Mouse (Mus musculus) heart, embryonic 16.5 days (tissue): ENCODE data around the gene H2-T24. TPM values are rescaled to one million over a fixed set of nuclear protein-coding genes. Genes with fewer than 3 reads are reported as not detected.
A peak's percentile ranks its signal among the peaks of the same experiment; 100 is the strongest.

ENCODE experiments used
- ATAC-seq: fragments of 200-750 bp; cut with Nextera tagmentation; replicated peaks from 2 replicates; pipeline ENCODE4 v1.8.0; 2017; ENCODE audit warnings: moderate number of reproducible peaks; ENCODE audit not compliant: insufficient read depth, low FRiP score; ENCODE audit errors: extremely low read depth
- H3K27ac ChIP-seq: fragments of 300-500 bp; sonication (generic); 2 replicates; pipeline ENCODE4 v1.5.1; 2014; ENCODE audit warnings: mild to moderate bottlenecking, low read length, control low read depth, moderate library complexity
- H3K27me3 ChIP-seq: fragments of 300-500 bp; sonication (generic); 2 replicates; pipeline ENCODE4 v1.6.1; 2014; ENCODE audit warnings: low read length, mixed read lengths; ENCODE audit not compliant: control insufficient read depth, insufficient read depth
- H3K36me3 ChIP-seq: fragments of 300-500 bp; sonication (generic); 2 replicates; pipeline ENCODE4 v1.6.1; 2014; ENCODE audit not compliant: control insufficient read depth, insufficient read depth
- H3K4me1 ChIP-seq: fragments of 300-500 bp; sonication (generic); 2 replicates; pipeline ENCODE4 v1.6.1; 2014; ENCODE audit warnings: low read length, mixed read lengths; ENCODE audit not compliant: control insufficient read depth, insufficient read depth
- H3K4me2 ChIP-seq: fragments of 300-500 bp; sonication (generic); 2 replicates; pipeline ENCODE4 v1.6.1; 2014; ENCODE audit warnings: low read depth, mild to moderate bottlenecking, control low read depth, low read length
- H3K4me3 ChIP-seq: fragments of 300-500 bp; sonication (generic); 2 replicates; pipeline ENCODE4 v1.5.1; 2014; ENCODE audit warnings: mild to moderate bottlenecking, control low read depth, low read length
- H3K9ac ChIP-seq: fragments of 300-500 bp; sonication (generic); 2 replicates; pipeline ENCODE4 v1.6.1; 2014; ENCODE audit warnings: low read length, control low read depth
- H3K9me3 ChIP-seq: fragments of 300-500 bp; sonication (generic); replicated peaks from 2 replicates; pipeline ENCODE4 v1.6.1; 2016; ENCODE audit warnings: low read length; ENCODE audit not compliant: control insufficient read depth
- WGBS: fragments of 180-500 bp; shearing (Covaris S2); extraction: QIAGEN DNeasy Blood & Tissue Kit; methylation state at CpG from one replicate; pipeline ENCODE4 v1.1.7; 2014; 5-methylcytosine and 5-hydroxymethylcytosine counted together
- polyA plus RNA-seq: library from polyadenylated mRNA; unstranded; fragments of >200 nt; fragmentation: Nextera tagmentation; extraction: Ambion mirVana; gene quantifications from 2 replicates; pipeline ENCODE4 v1.2.1, GENCODE M21; 2015

The H2-T24 gene
- polyA plus RNA-seq, 1 experiment from 2014 or later = 2.5 TPM

DNA sequence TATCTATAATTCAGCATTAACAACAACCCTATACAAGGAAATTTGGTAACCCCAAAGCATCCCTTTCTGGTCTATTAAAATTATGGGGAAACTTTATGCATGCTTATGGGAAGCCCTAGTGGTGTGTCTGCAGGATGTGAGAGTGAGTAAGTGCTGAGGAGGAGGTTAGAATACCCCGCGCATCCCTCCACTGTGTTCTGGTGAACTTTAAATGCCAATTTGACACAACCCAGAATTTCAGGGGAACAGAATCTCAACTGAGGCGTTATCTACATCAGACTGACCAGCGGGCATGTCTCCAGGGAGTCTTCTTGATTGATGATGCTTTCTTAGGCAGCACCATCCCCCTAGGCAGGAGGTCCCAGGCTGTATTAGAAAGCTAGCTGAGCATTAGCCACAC, 5.5 kb upstream of the H2-T24 start:
- ATAC-seq = no peak
- H3K4me3 ChIP-seq = no peak overlapping the region
- no peaks in the 10 kb centered on the region for H3K36me3 ChIP-seq
- WGBS = 51% methylated on average over 4 of the region's 4 CpGs
- no peak overlapping the region for H3K4me2 ChIP-seq
- peaks cover 6% of the 10 kb centered on the region for H3K4me1 ChIP-seq
- H3K27ac ChIP-seq = no peak overlapping the region
- no peaks in the 10 kb centered on the region for H3K9me3 ChIP-seq
- H3K27me3 ChIP-seq = no peaks in the 10 kb centered on the region
- no peak overlapping the region for H3K9ac ChIP-seq

DNA sequence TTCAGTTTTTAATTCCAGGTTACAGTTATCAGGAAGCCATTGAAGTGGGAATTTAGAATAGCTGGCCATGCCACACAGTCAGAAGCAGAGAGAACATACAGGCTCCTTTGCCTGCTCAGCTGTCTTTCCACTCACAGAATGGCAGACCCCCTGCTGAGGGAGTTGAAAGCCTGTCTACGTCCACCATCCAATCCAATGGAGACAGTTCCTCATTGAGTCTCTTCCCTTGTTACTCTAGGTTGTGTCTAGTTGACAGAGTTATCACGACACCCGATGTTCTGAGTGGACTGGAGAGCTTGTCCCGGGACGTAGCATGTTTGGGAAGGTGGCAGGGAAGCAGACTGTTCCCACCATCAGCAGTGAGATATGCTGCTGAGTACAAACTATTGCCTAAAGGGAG, 4.8 kb upstream of the H2-T24 start:
- no peaks in the 10 kb centered on the region for H3K36me3 ChIP-seq
- 52% methylated on average over 5 of the region's 5 CpGs for WGBS
- H3K9ac ChIP-seq = no peak overlapping the region
- H3K4me2 ChIP-seq = no peak overlapping the region
- peaks cover 6% of the 10 kb centered on the region for H3K4me1 ChIP-seq
- no peak for ATAC-seq
- no peaks in the 10 kb centered on the region for H3K9me3 ChIP-seq
- no peak overlapping the region for H3K4me3 ChIP-seq
- no peak overlapping the region for H3K27ac ChIP-seq
- H3K27me3 ChIP-seq = no peaks in the 10 kb centered on the region

- H3K27me3 ChIP-seq = no peaks in the 10 kb centered on the region
These were observed 3.6 kb upstream of the H2-T24 start for GRCm38 (mm10) chr17:36023710-36024654.

GRCm38 (mm10) chr17:36022922-36023321, 2.6 kb upstream of the H2-T24 start:
- Histone ChIP-seq H3K4me2 (no peak overlapping the region), H3K9me3 (no peaks in the 10 kb centered on the region), H3K9ac (no peak overlapping the region), H3K27me3 (no peaks in the 10 kb centered on the region), H3K4me3 (no peak overlapping the region), H3K4me1 (peaks cover 6% of the 10 kb centered on the region), H3K27ac (0 out of 2 replicates have a peak overlapping the region, but pooled peaks have one; percentile 9), H3K36me3 (no peaks in the 10 kb centered on the region)
- 89% methylated on average over 6 of the region's 6 CpGs for WGBS
- no peak for ATAC-seq

More at GRCm38 (mm10) chr17:36023710-36024654, 3.6 kb upstream of the H2-T24 start:
- no peak; the same call in 1 of the 2 replicates for ATAC-seq
- H3K4me1 ChIP-seq = peaks cover 6% of the 10 kb centered on the region
- no peak overlapping the region for H3K4me2 ChIP-seq
- H3K9ac ChIP-seq = no peak overlapping the region
- no peak overlapping the region for H3K4me3 ChIP-seq
- no peaks in the 10 kb centered on the region for H3K9me3 ChIP-seq
- 54% methylated on average over 9 of the region's 9 CpGs for WGBS
- H3K36me3 ChIP-seq = no peaks in the 10 kb centered on the region
- H3K27ac ChIP-seq = peak overlapping the region; percentile 57

DNA sequence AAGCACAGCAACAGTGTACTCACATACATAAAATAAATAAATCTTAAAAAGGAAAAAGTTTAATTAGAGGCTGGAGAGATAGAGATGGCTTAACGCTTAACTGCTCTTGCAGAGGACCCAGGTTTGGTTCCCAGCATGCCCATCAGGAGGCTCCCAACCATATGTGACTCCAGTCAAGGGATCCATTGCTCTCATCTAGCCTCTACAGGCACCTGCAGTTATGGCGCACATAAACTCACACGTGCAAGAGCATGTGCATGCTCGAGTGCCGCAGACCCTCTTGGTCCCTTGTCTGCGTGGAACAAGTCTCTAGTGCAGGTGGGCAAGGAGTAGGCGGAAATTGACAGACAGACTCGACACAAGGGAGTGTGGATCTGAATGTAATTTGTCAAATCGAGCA, 1.7 kb upstream of the H2-T24 start:
- H3K4me3 ChIP-seq = no peak overlapping the region
- H3K4me2 ChIP-seq = no peak overlapping the region
- H3K9me3 ChIP-seq = no peaks in the 10 kb centered on the region
- no peak overlapping the region for H3K27ac ChIP-seq
- H3K27me3 ChIP-seq = no peaks in the 10 kb centered on the region
- no peak for ATAC-seq
- H3K9ac ChIP-seq = no peak overlapping the region
- WGBS = 90% methylated on average over 9 of the region's 9 CpGs
- H3K4me1 ChIP-seq = peaks cover 6% of the 10 kb centered on the region
- H3K36me3 ChIP-seq = no peaks in the 10 kb centered on the region

- Histone ChIP-seq H3K4me1 (peaks cover 6% of the 10 kb centered on the region), H3K4me2 (peak overlapping the region; percentile 58), H3K27ac (peak overlapping the region; percentile 72), H3K9me3 (no peaks in the 10 kb centered on the region), H3K27me3 (no peaks in the 10 kb centered on the region), H3K4me3 (no peak overlapping the region), H3K9ac (no peak overlapping the region), H3K36me3 (no peaks in the 10 kb centered on the region)
- 89% methylated on average over 1 of the region's 1 CpGs for WGBS
- no peak for ATAC-seq
These were observed 949 bp upstream of the H2-T24 start for GRCm38 (mm10) chr17:36021309-36021708.

DNA sequence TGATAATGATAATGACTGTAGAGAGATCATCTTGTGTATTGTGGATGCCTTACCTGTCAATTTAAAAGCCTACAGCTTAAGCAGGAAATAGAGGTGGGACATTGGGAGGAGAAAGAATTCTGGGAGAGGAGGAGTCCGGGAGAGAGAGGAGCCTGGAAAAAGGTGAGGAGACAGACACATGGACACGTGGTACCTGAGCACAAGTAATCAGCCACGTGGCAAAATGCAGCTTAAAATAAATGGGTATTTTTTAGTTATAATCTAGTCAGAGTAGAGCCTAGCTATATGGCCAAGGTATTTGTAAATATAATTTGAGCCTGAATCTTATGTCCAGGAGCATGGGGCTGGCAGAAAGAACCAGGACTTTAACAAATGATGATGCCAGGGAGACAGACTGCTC, 841 bp downstream of the H2-T24 start:
- WGBS = 75% methylated on average over 3 of the region's 3 CpGs
- Histone ChIP-seq H3K4me2 (peak overlapping the region; percentile 58; the same call in 1 of the 2 replicates), H3K4me3 (peak overlapping the region; percentile 36; the same call in 1 of the 2 replicates)

GRCm38 (mm10) chr17:36018979-36019378, 1.4 kb downstream of the H2-T24 start:
- Histone ChIP-seq H3K27ac (no peak overlapping the region), H3K9ac (no peak overlapping the region), H3K36me3 (peaks cover 9% of the 10 kb centered on the region; the same call in 1 of the 2 replicates), H3K27me3 (no peaks in the 10 kb centered on the region), H3K4me3 (no peak overlapping the region), H3K9me3 (no peaks in the 10 kb centered on the region), H3K4me2 (no peak overlapping the region), H3K4me1 (peaks cover 6% of the 10 kb centered on the region)
- WGBS = 36% methylated on average over 2 of the region's 2 CpGs
- no peak for ATAC-seq

More for the DNA sequence above, 841 bp downstream of the H2-T24 start:
- H3K4me1 ChIP-seq = peaks cover 6% of the 10 kb centered on the region
- H3K36me3 ChIP-seq = peaks cover 4% of the 10 kb centered on the region; the same call in 1 of the 2 replicates
- H3K27ac ChIP-seq = peak overlapping the region; percentile 72; the same call in 1 of the 2 replicates
- no peak overlapping the region for H3K9ac ChIP-seq
- H3K27me3 ChIP-seq = no peaks in the 10 kb centered on the region
- ATAC-seq = no peak
- H3K9me3 ChIP-seq = no peaks in the 10 kb centered on the region

DNA sequence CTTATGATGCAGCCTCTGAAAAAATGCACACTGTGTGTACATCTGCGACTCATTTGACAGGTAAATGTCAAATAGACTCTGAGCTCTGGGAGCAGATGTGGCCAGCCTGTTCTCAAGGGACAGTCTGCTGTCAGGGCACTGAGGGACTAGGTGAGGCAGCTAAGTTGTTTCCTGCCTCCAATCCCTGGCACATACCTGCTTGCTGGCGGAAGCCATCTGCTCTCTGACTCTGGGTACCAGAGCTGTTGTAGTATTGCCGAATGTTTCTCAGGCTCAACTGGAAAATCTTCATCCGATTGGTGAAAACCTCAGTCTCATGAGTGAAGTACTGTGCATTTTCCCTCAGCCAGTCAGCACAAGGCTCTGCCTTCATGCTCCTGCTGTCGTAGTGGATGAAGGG, 3.3 kb downstream of the H2-T24 start:
- 82% methylated on average over 5 of the region's 5 CpGs for WGBS
- H3K4me2 ChIP-seq = no peak overlapping the region

More for the DNA sequence above, 3.3 kb downstream of the H2-T24 start:
- Histone ChIP-seq H3K27me3 (no peaks in the 10 kb centered on the region), H3K9ac (no peak overlapping the region), H3K4me3 (no peak overlapping the region), H3K36me3 (peaks cover 9% of the 10 kb centered on the region; the same call in 1 of the 2 replicates), H3K4me1 (no peaks in the 10 kb centered on the region), H3K9me3 (no peaks in the 10 kb centered on the region), H3K27ac (no peak overlapping the region)
- no peak for ATAC-seq
